Mouse (Mus musculus): Measurements from ENCODE around the gene B430218F22Rik. TPM values are rescaled to one million over a fixed set of nuclear protein-coding genes. Genes with fewer than 3 reads are reported as not detected.
"Not testable (repeated sequence)": the region's sequence is repeated elsewhere in the genome, so short reads cannot be mapped to it uniquely, and the experiment has no call there.

The B430218F22Rik gene
- polyA plus RNA-seq (2014; fragmentation: Nextera tagmentation; extraction: Ambion mirVana): 1.8 and 1.9 TPM in 2 replicates

DNA sequence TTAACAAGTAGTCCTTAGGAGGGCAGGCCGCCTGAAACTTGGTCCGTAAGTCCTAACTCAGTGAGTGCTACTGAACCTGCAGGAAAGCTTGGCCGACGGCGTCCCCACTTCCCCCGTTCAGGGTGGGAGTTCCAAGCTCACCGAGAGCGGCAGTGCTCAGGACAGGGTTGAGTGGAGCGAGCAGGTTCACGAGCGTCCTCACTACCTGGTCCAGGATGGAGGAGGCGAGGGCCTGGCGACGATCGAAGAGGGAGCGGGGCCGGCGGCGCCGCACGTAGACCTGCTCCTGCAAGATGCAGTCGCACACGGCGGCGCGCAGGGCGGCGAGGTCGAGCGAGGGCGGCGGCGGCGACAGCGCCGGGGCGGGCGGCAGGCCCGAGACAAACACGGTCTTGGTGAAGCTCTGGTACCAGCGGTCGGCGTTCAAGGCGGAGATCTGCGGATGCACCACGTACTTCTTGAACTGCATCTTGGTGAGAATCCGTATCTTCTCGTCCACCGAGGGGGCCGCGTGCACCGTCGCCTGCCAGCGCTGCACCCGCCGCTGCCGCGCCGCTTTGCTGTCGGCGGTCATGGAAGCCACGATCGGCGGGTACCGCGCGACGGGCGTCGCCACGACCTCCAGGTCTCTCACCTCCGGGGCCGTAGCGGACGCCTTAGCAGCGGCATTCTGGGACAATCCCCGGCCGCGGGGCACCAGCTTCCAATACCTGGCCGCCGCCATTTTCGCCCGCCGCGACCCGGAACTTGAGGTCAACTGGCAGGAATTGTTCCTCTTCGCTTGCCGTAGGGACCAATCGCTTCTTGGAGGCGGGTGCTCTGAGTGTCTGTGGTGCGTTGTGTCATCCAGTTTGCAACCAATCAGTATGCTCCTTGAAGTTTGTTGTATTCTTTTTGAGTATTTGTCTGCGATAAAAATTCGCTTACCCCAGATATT, at the start of gene B430218F22Rik, which contains the start of gene Mrps30:
Gene B430218F22Rik (plus strand): TSS at position 120 of the 937 bp plus-strand sequence.
Gene Mrps30 (minus strand): TSS at position 742 of the 937 bp plus-strand sequence.
- Histone ChIP-seq H3K4me1 (ENCODE audit: control insufficient read depth, insufficient read depth, low read length) (peaks cover 8% of the 10 kb centered on the region), H3K27me3 (ENCODE audit: control insufficient read depth, insufficient read depth, low read length) (no peaks in the 10 kb centered on the region), H3K4me2 (ENCODE audit: low read length) (peak within 1 kb of the TSS; percentile 82), H3K27ac (replicated peaks; ENCODE audit: low read depth, low read length) (peak within 1 kb of the TSS; percentile 82), H3K4me3 (replicated peaks; ENCODE audit: low read depth, low read length) (peak within 1 kb of the TSS; percentile 85), H3K9ac (replicated peaks; ENCODE audit: low read length) (peak within 1 kb of the TSS; percentile 84), H3K36me3 (ENCODE audit: control insufficient read depth, insufficient read depth, low read length) (peaks cover 31% of the 10 kb centered on the region), H3K9me3 (ENCODE audit: control insufficient read depth, low read length) (no peaks in the 10 kb centered on the region)
- ATAC-seq (ENCODE audit: low FRiP score, low TSS enrichment) (peak; percentile 98), DNase-seq (peak; percentile 99)
- under 1% methylated on average over 93 of the region's 93 CpGs for WGBS

DNA sequence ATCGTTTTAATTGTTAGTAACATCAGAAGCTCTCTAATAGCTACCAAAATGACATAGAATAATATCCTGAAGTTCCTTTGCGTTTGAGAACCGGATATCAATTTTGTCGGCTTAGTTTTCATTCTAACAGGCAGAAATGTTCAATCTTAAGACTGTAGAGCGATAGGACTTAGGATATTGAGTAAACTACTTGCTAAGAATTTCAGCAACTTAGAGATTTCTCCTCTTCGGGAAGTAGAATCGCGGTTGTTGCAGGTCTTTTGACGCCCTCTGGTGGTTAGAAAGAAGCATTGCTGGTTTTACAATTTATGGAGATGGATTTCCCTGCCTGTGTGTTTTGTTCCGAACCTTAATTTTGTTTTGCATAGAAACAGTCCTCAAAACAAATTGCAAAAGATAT, 36.2 kb upstream of the B430218F22Rik start:
- no peak overlapping the region for H3K4me3 ChIP-seq (replicated peaks; ENCODE audit: low read depth, low read length)
- no peaks in the 10 kb centered on the region for H3K9me3 ChIP-seq (ENCODE audit: control insufficient read depth, low read length)
- H3K27ac ChIP-seq (replicated peaks; ENCODE audit: low read depth, low read length): no peak overlapping the region
- H3K9ac ChIP-seq (replicated peaks; ENCODE audit: low read length): no peak overlapping the region
- DNase-seq: peak; percentile 87
- no peaks in the 10 kb centered on the region for H3K4me1 ChIP-seq (ENCODE audit: control insufficient read depth, insufficient read depth, low read length)
- no peaks in the 10 kb centered on the region for H3K36me3 ChIP-seq (ENCODE audit: control insufficient read depth, insufficient read depth, low read length)
- 24% methylated on average over 10 of the region's 10 CpGs for WGBS
- no peaks in the 10 kb centered on the region for H3K27me3 ChIP-seq (ENCODE audit: control insufficient read depth, insufficient read depth, low read length)
- H3K4me2 ChIP-seq (ENCODE audit: low read length): no peak overlapping the region
- ATAC-seq (ENCODE audit: low FRiP score, low TSS enrichment): no peak

DNA sequence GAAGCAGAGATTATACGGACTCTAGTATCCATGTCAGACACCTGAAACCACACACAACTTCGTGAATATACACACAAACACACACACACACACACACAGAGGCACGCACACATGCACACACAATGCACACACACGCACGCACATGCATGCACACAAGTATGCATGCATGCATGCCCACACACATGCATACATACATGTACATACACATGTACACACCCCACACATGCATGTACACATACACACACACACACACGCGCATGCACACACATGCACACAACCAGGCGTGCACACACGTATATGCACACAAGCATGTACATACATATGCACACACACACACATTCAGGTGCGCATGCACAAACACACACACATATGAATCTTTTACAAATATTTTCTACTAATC, 35.6 kb upstream of the B430218F22Rik start:
- WGBS: 90% methylated on average over 10 of the region's 10 CpGs
- Histone ChIP-seq H3K36me3 (ENCODE audit: control insufficient read depth, insufficient read depth, low read length) (no peaks in the 10 kb centered on the region), H3K27ac (replicated peaks; ENCODE audit: low read depth, low read length) (no peak overlapping the region), H3K27me3 (ENCODE audit: control insufficient read depth, insufficient read depth, low read length) (no peaks in the 10 kb centered on the region), H3K4me2 (ENCODE audit: low read length) (no peak overlapping the region), H3K9me3 (ENCODE audit: control insufficient read depth, low read length) (no peaks in the 10 kb centered on the region), H3K4me3 (replicated peaks; ENCODE audit: low read depth, low read length) (no peak overlapping the region), H3K4me1 (ENCODE audit: control insufficient read depth, insufficient read depth, low read length) (no peaks in the 10 kb centered on the region), H3K9ac (replicated peaks; ENCODE audit: low read length) (no peak overlapping the region)
- DNase-seq (no peak), ATAC-seq (ENCODE audit: low FRiP score, low TSS enrichment) (0 out of 2 replicates have a peak, but pooled peaks have one; percentile 40)

DNA sequence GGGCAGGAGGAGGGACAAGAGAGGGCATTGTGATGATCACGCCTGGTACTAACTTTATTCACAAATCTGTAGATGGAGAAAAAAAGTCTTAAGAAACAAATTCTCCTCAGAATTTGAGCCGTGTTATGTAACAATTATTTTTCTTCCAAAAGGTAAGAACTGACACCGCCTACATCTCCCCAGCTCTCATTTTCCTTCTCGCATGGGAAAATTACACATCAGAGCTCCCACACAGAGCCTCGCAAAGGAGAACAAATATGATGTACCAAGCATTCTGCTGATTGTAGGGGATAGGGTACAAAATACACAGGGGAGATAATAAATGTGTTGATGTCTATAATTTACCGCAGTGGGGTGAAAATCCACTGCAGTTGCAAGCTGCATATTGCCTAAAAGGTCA, 23.1 kb upstream of the B430218F22Rik start:
- Histone ChIP-seq H3K27me3 (ENCODE audit: control insufficient read depth, insufficient read depth, low read length) (no peaks in the 10 kb centered on the region), H3K27ac (replicated peaks; ENCODE audit: low read depth, low read length) (no peak overlapping the region), H3K9ac (replicated peaks; ENCODE audit: low read length) (no peak overlapping the region), H3K4me1 (ENCODE audit: control insufficient read depth, insufficient read depth, low read length) (no peaks in the 10 kb centered on the region), H3K9me3 (ENCODE audit: control insufficient read depth, low read length) (no peaks in the 10 kb centered on the region), H3K4me2 (ENCODE audit: low read length) (no peak overlapping the region), H3K4me3 (replicated peaks; ENCODE audit: low read depth, low read length) (no peak overlapping the region), H3K36me3 (ENCODE audit: control insufficient read depth, insufficient read depth, low read length) (no peaks in the 10 kb centered on the region)
- DNase-seq: no peak
- 93% methylated on average over 6 of the region's 6 CpGs for WGBS
- ATAC-seq (ENCODE audit: low FRiP score, low TSS enrichment): no peak

DNA sequence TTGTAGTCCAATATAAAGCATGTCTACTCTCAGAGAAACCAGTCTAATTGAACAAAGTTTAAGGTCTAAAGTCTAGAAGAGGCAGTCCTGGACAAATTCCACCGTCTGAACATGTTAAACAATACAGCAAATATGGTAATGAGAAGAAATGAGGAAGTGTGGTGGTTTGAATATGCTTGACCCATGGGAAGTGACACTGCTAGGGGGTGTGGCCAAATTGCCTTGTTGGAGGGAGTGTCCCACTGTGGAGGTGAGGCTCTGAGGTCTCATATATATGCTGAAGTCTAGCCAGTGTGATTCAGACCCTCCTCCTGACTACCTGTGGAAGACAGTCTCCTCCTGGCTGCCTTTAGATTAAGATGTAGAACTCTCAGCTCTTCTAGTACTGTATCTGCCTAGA, 20.7 kb upstream of the B430218F22Rik start:
- DNase-seq (no peak), ATAC-seq (ENCODE audit: low FRiP score, low TSS enrichment) (peak; percentile 58; the same call in 1 of the 2 replicates)
- no peaks in the 10 kb centered on the region for H3K9me3 ChIP-seq (ENCODE audit: control insufficient read depth, low read length)
- no peaks in the 10 kb centered on the region for H3K27me3 ChIP-seq (ENCODE audit: control insufficient read depth, insufficient read depth, low read length)
- H3K27ac ChIP-seq (replicated peaks; ENCODE audit: low read depth, low read length): no peak overlapping the region
- no peak overlapping the region for H3K9ac ChIP-seq (replicated peaks; ENCODE audit: low read length)
- no peak overlapping the region for H3K4me3 ChIP-seq (replicated peaks; ENCODE audit: low read depth, low read length)
- WGBS: 84% methylated on average over 1 of the region's 1 CpGs
- H3K4me2 ChIP-seq (ENCODE audit: low read length): no peak overlapping the region
- no peaks in the 10 kb centered on the region for H3K4me1 ChIP-seq (ENCODE audit: control insufficient read depth, insufficient read depth, low read length)
- H3K36me3 ChIP-seq (ENCODE audit: control insufficient read depth, insufficient read depth, low read length): no peaks in the 10 kb centered on the region

DNA sequence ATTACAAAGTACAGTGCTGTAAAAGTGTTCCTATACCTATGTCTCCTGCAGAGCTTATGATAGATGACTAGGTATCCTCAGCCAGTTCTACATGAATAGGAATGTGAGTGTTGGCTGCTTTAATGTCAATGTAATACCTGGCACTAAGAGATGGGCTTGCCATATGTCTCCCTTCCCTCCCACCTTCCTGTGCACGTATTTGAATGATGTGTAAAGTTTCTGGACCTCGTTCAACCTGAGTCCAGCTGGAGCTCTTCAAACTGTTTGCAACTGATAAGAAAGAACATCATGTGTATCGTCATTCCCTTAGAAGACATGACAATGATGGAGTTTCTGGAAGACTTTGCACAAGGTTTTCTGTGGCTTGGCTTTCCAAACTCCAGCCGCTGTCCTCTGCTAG, 13.6 kb upstream of the B430218F22Rik start:
- Histone ChIP-seq H3K27me3 (ENCODE audit: control insufficient read depth, insufficient read depth, low read length) (no peaks in the 10 kb centered on the region), H3K4me2 (ENCODE audit: low read length) (no peak overlapping the region), H3K27ac (replicated peaks; ENCODE audit: low read depth, low read length) (no peak overlapping the region), H3K36me3 (ENCODE audit: control insufficient read depth, insufficient read depth, low read length) (peaks cover 6% of the 10 kb centered on the region), H3K4me3 (replicated peaks; ENCODE audit: low read depth, low read length) (no peak overlapping the region), H3K9me3 (ENCODE audit: control insufficient read depth, low read length) (no peaks in the 10 kb centered on the region), H3K4me1 (ENCODE audit: control insufficient read depth, insufficient read depth, low read length) (no peaks in the 10 kb centered on the region), H3K9ac (replicated peaks; ENCODE audit: low read length) (no peak overlapping the region)
- no peak for ATAC-seq (ENCODE audit: low FRiP score, low TSS enrichment)
- DNase-seq: no peak
- 95% methylated on average over 4 of the region's 4 CpGs for WGBS

DNA sequence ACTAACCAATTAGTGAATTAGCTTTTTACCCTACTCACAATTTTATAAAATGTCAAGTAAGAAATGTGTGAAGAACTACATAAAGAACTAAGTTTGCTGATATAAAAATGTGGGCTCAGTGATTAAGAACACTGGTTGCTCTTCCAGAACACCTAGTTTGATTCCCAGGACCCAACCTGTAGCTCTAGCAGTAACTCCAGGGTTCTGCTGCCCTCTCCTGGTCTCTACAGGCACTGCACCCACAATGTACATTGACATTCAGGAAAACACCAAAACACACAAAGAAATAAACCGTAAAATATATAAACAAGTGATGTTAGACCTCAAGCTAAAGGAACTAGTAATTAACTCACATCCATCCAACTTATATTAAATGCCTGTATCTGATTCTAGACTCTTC, 7.3 kb upstream of the B430218F22Rik start:
- WGBS: 72% methylated on average over 1 of the region's 1 CpGs
- no peak overlapping the region for H3K4me3 ChIP-seq (replicated peaks; ENCODE audit: low read depth, low read length)
- H3K4me1 ChIP-seq (ENCODE audit: control insufficient read depth, insufficient read depth, low read length): no peaks in the 10 kb centered on the region
- H3K27me3 ChIP-seq (ENCODE audit: control insufficient read depth, insufficient read depth, low read length): no peaks in the 10 kb centered on the region
- peak; percentile 81 for DNase-seq
- H3K9me3 ChIP-seq (ENCODE audit: control insufficient read depth, low read length): no peaks in the 10 kb centered on the region
- no peak overlapping the region for H3K4me2 ChIP-seq (ENCODE audit: low read length)
- no peak overlapping the region for H3K27ac ChIP-seq (replicated peaks; ENCODE audit: low read depth, low read length)
- H3K36me3 ChIP-seq (ENCODE audit: control insufficient read depth, insufficient read depth, low read length): peaks cover 55% of the 10 kb centered on the region
- ATAC-seq (ENCODE audit: low FRiP score, low TSS enrichment): no peak
- no peak overlapping the region for H3K9ac ChIP-seq (replicated peaks; ENCODE audit: low read length)

DNA sequence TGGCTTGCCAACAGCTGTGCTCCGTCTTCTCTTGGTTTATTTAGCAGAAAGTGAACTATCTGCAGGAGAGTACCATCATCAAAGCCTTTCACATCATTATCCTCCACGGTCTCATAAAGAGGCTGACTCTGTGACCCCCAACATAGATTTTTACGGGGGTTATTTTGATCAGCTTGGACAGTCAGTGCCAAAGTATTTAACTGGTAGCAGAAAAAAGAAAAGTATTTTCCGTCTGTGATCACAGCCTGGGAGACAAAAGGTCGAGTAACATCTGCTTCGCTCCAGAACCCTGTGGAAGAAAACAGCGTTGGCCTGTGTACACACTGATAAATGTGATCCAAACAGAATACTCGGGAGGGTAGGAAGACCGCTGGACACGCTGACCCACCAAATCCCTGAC, 6.0 kb upstream of the B430218F22Rik start:
- Histone ChIP-seq H3K4me1 (ENCODE audit: control insufficient read depth, insufficient read depth, low read length) (no peaks in the 10 kb centered on the region), H3K27me3 (ENCODE audit: control insufficient read depth, insufficient read depth, low read length) (no peaks in the 10 kb centered on the region), H3K36me3 (ENCODE audit: control insufficient read depth, insufficient read depth, low read length) (peaks cover 62% of the 10 kb centered on the region), H3K9me3 (ENCODE audit: control insufficient read depth, low read length) (no peaks in the 10 kb centered on the region), H3K4me2 (ENCODE audit: low read length) (no peak overlapping the region), H3K27ac (replicated peaks; ENCODE audit: low read depth, low read length) (no peak overlapping the region), H3K4me3 (replicated peaks; ENCODE audit: low read depth, low read length) (no peak overlapping the region), H3K9ac (replicated peaks; ENCODE audit: low read length) (no peak overlapping the region)
- ATAC-seq (ENCODE audit: low FRiP score, low TSS enrichment): no peak
- no peak for DNase-seq
- 89% methylated on average over 10 of the region's 10 CpGs for WGBS

DNA sequence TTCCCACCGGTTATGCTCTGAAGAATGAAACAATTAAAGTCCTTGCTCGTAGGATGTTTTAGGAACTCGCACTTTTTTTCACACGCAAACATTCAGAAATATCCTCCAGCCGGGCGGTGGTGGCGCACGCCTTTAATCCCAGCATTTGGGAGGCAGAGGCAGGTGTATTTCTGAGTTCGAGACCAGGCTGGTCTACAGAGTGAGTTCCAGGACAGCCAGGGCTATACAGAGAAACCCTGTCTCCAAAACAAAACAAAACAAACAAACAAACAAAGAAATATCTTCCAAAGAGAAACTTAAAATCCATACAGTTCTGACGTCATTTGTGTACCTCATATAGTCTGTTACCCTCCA, 995 bp downstream of the B430218F22Rik start:
- peak; percentile 58 for ATAC-seq (ENCODE audit: low FRiP score, low TSS enrichment)
- Histone ChIP-seq H3K36me3 (ENCODE audit: control insufficient read depth, insufficient read depth, low read length) (peaks cover 25% of the 10 kb centered on the region), H3K4me3 (replicated peaks; ENCODE audit: low read depth, low read length) (peak overlapping the region; percentile 85), H3K4me2 (ENCODE audit: low read length) (peak overlapping the region; percentile 43)
- H3K27ac ChIP-seq (replicated peaks; ENCODE audit: low read depth, low read length); H3K9ac ChIP-seq (replicated peaks; ENCODE audit: low read length); H3K27me3 ChIP-seq (ENCODE audit: control insufficient read depth, insufficient read depth, low read length); H3K4me1 ChIP-seq (ENCODE audit: control insufficient read depth, insufficient read depth, low read length); H3K9me3 ChIP-seq (ENCODE audit: control insufficient read depth, low read length); DNase-seq: not testable (repeated sequence)
- whole genome bisulfite sequencing: 10% methylated on average over 10 of the region's 10 CpGs

Data from midbrain, embryonic 14.5 days (tissue).